Mouse (Mus musculus) kidney, adult 2 months (tissue): Measurements from ENCODE around the gene Tulp4.
"Not testable (repeated sequence)": the region's sequence is repeated elsewhere in the genome, so short reads cannot be mapped to it uniquely, and the experiment has no call there.

ENCODE experiments used
- CTCF ChIP-seq: fragments of 200-500 bp; conservative IDR thresholded peaks from 2 replicates; pipeline ENCODE4 v1.5.1; 2011; ENCODE audit warnings: low read depth, mild to moderate bottlenecking, control low read depth, low read length, moderate library complexity, mixed read lengths; ENCODE audit not compliant: insufficient read depth, insufficient read length
- POLR2A ChIP-seq: fragments of 200-500 bp; IDR thresholded peaks from one replicate; pipeline ENCODE4 v1.6.1; 2011; ENCODE audit warnings: low read depth, low read length, control low read depth

GRCm38 (mm10) chr17:6251298-6251697 is 145.1 kb downstream of the Tulp4 start:
- TF ChIP-seq CTCF, POLR2A: not testable (repeated sequence)
